Mouse (Mus musculus) kidney, adult 18-20 months (tissue): ENCODE measurements at regions not wholly inside any gene's neighbourhood (a gene's known extent, or its start where the extent isn't known, plus 50 kb on each side); places are given as distances from the start of the nearest gene placed in this dataset.
"Not testable (repeated sequence)": the region's sequence is repeated elsewhere in the genome, so short reads cannot be mapped to it uniquely, and the experiment has no call there.

Experiments used
- DNase-seq: peaks from one replicate; pipeline ENCODE4 v3.0.0; 2021

DNA sequence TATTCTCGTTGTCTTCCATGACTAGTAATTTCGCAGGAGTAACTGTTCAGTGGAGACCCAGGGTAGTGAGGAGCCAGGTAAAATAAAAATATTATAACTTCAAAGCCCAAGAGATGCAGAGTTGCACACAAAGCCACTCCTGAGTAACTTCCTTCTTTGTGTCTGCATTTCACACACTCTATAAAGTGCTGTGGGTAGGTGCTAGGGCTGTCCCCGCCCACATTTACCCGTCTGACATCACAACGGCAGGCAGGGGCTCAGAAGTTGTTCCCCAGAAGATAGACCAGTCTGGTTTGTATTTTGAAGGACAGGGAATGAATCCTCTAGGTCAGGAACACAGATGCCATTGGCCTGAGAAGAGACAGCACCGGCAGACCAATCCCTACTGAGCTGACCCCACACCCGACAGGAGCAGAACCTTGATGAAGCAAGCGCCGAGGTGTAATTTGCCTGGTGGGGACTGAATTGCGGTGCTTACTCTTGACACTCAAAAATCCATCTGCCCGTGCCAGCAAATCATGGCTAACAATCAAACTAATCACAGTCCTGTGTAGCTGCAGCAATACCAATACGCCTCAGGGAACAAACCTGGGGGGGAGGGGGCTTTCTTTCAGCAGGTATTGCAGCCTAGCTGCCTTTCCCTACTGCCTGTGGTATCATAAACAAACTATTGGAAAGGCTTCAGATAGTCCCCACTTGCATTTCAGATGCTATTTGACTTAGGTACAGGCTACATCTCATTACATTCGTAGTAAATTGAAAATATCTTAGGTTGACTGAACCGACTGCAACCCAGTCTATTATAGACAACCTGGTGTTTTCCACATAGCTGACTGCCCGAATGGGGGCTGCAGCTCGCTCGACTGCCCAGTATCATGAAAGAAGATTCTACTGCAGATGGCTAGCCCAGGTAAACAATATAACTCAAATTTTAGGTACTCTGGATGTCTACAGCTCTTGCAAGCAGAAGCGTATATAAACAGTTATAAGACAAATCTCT, 175.6 kb downstream of the Basp1 start:
- no peak for DNase-seq

DNA sequence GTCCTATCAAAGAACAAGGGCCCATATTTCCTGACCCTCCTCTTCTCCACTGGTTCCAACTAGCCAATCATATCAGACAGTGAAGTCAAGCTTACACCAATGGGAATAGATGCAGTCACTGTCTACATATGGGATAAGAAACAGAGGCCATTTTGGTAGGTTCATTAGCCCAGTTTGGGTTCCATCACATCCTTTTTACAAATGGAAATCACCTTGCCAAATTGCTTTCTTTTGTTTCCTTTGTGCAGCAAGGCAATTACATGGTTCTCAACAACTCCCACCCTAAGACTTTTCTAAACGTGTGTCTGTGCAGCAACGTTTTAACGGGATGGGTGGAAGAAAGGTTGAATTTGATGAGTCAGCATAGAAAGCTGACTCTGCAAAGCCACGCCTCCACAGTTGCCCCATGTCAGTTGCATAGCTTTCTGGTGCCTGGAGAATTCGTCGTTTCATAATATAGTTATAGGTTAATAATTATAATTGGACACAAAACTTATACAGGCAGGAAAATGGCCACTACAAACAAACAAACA, 177.3 kb downstream of the Basp1 start:
- DNase-seq: no peak

DNA sequence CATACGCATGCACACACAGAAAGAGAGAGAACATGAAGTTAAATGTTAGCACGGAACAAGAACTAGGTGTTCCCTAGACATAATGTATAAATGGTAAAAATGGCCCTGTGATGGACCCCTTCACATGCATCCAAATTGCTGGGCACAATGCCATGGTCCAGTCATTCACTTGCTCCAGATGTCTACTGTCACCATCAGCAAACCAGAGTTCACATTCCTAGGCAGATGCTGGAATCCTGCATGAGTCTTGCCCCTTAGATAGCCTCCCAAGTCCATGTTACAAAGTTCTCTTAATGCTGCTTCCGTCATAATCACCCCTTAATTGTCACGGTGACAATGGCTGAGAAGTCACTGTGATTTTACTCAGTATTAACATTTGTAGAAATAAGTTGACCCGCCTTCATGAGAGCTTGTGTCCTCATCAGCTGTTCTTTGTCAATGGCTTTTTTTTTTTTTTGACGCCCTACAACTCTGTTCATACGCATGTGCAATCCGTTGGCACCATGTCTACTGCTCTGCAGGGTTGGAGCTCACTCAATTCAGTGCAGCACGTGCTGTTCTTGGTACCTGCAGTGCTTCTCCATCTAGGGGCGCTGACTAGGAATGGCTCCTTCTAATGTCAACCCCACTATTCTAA, 179.4 kb downstream of the Basp1 start:
- DNase-seq: no peak

DNA sequence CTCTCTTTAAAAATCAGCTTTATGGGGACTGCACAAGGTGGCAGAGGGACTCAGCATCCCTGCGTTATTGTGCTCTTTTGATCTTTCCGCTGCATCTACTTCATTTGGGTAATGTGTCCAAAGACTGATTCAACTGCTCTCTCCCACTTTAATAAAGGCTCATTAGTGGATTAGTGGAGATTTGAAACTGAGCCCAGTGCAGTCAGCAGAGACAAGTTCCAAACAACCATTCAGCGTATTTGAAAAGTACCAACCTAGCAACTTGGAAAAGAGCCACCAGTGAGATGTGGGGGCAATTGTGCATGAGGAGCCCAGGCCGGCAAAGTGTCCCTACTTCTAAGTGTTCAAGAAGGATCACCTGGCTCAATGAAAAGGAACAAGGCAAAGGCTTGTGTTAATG, 183.4 kb downstream of the Basp1 start:
- no peak for DNase-seq

DNA sequence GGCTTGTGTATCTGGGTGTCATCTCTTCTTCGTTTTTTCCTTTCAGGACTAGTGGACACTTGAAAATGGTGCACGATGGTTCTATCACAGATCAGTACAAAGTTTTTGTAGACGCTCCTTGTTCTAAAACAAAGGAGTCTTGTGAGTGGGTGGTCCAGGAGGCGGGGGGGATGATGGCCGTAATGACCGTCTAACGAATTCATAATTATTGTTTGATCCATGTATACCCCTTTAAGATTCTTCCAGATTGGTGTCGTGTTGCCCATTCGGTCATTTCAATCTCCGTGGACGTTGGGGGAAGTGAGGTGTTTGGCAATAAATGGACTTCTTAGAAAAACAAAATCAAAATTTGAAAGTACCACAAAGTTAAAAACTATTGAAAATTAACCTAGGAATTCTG, 183.8 kb downstream of the Basp1 start:
- DNase-seq: no peak

DNA sequence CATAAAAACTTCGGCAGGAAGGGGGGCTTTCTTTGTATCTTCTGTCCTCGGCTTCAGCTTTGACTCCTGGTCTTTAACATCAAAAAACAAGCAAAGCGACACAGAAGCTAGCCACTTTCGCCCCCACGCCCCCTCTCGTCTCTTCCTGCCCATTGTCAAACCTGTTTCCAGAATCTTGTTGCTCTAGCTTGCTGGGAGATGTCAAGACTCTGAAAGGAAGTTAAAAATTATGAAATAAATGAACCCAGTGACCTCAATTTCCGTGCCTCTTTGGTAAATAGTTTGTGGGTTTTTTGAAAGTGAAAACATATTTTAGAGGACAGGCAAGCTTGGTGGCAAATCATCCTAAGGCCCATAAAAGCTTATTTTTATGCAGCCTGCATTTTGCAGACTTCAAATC, 186.1 kb downstream of the Basp1 start:
- DNase-seq: no peak

DNA sequence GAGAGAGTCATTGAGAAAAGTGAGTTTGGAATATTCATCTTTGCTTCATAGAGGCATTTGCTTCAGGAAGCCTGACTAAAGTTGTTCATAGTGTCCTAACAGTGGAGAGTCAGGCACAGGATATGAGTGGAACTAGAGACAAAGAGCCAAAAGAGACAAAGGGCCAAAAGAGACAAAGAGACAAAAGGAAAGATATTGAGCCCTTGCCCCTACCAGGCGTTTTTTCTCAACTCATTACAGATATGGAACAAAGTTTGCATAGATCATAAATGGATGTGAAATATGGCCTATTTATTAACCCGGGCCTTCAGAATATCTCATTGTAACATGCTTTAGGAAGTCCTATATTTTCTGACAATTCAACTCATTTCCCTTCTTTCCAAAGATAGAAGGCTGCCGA, 187.6 kb downstream of the Basp1 start:
- DNase-seq: no peak

DNA sequence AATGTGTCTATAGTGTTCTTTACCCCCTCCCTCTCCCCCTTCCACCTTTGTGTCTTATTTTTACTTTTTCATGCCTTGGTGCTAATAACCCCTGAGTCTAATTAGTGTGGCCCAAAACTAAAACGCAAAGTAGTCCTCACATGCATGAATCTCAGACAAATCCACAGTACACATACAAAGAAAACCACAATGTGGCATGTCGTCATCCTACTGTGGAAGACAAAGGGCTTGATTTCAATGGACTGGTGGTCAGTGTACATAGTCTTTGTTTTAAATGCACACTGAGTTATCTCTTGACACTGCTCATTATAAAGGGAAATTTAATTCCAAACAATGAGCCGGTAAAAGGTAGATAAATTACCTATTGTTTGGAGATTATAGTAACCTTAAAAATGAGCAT, 188.1 kb downstream of the Basp1 start:
- DNase-seq: no peak

DNA sequence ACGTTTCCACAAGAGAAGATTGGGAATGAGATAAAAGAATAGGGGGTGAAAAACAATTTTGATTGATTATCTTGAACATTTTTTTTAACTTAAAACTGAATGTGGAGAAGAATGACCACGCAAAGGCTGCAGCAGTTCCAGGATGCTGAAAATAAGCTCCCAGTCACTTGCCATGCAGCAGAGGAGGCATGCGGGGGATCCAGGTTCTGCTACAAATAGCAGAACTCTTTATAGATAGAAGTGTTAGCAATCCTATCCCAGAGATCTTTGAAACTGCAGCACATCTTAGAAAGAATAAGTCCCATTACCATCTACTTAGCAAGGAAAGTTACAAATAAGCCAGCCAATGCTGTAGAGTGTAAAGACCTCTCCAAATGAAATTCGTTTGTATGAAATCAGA, 191.8 kb downstream of the Basp1 start:
- no peak for DNase-seq

DNA sequence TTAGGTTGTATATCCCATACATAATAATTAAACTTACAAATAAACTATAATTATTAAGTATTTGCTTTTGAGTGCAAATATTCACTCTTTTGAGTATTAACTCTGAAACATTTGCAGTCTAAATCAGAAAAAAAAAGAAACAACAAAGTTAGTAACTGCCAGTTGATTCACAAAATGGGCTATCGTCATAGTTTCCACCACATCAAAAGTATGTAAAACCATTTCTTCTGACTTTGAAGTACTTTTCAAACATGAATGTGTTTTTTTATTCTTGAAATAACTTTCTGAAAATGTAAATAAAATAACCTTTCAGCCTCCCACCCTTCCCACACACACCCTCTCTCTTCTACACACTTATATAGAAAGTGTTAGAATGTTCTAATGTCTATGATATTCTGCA, 197.2 kb downstream of the Basp1 start:
- DNase-seq: no peak

DNA sequence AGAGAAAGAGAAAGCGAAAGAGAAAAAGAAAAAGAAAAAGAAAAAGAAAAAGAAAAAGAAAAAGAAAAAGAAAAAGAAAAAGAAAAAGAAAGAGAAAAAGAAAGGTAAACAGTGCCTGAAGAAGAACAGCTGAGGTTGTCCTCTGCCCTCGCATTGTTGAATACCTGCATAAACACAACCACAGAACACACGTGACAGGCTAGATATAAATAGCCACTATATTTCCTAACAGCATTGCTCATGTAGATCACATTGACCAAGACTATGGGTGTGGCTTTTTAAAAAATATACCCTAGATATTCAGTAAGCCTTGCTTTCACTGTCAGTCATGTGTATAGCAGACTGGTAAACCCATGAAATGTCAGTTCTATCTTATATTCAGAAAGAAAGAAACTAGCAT, 211.5 kb downstream of the Basp1 start:
- no peak for DNase-seq

DNA sequence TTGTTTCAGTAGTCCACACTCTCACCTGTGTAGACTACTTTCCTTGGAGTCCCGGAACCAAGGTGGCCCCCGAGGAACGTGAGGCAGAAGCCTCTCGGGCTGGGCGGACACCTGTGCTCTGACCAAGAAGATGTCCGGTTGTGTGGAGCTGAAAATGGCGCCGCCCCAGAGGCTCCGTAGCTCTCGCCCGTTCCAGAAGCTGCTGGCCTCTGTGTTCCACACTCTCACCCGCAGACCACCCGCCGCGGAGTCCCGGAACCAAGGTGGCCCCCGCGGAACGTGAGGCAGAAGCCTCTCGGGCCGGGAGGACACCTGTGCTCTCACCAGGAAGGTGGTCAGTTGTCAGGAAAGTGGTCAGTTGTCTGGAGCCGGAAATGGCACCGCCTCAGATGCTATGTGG, 213.3 kb downstream of the Basp1 start:
- DNase-seq: not testable (repeated sequence)

DNA sequence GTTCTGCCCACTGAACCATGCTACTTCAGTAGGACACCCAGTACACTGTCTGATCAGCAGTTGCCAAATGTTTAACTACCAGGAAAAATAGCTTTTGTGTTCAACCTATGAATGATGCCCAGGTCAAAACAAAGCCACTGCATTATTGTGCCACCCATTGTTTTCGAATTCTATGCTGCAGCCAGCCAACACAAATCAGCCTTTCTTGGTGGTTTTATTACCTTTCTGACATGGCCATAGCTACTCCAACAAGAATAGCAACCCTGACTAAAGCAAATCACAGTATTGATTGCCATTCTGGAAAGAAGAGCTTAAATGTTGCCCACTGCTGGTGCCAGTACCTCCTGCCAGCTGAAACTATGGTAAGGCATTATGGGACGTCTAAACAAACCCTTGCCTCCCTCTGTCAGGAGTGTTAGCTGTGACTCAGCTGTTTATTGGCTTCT, 225.7 kb downstream of the Basp1 start:
- DNase-seq: no peak

DNA sequence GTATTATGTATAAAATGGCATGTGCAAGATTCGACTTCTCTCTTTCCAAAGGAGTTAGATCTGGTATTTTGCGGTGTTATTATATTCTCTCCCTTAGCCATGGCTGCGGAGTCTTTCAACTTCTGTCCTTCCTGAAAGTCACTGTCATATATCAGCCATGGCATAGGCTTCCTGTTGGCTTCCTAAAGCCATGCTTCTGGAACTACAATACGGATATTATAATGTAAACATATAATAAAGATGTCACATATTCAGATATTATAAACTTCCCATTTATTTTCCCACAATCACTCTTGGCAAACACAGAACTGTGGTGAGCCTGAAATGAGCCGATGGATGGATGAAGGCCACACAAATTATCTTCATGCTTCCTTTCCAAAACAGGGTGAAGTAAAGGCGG, 240.8 kb downstream of the Basp1 start:
- DNase-seq: no peak

DNA sequence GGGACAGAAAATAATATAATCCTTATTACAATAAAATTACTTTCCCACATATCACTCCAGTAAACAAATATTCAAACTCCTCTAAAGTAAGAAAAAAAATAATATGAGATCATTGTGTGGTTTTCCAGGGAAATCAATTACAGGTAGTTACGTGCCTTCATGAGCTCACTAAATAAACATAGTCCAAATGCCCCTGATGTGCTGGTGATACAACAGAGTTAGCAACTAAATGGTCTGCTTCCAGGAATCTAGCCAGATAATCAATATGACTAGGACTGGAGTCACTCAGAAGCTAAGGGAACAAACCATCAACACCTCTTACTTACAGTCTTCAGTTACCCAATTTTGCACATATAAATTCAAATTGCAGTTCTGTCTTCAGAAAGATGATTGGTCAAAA, 267.2 kb downstream of the Basp1 start:
- no peak for DNase-seq

DNA sequence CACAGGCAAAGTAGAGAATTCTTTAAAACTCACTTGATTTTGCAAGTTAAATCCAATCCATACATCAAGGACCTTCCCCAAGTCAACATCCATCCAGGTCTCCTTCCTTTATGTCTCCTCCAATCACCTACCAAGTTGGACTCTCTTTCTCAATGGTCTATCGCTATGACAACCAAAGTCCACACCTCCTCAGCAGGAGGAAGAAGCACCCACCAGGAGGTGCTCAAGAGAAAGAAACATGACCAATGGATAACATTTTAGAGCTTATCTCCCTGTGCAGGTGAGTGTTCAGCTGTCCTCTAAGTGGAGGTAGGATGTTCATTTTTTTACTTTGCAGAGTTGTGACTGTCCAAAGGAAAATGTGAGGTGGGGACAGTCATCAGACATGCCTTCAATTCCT, 269.3 kb downstream of the Basp1 start:
- DNase-seq: no peak

DNA sequence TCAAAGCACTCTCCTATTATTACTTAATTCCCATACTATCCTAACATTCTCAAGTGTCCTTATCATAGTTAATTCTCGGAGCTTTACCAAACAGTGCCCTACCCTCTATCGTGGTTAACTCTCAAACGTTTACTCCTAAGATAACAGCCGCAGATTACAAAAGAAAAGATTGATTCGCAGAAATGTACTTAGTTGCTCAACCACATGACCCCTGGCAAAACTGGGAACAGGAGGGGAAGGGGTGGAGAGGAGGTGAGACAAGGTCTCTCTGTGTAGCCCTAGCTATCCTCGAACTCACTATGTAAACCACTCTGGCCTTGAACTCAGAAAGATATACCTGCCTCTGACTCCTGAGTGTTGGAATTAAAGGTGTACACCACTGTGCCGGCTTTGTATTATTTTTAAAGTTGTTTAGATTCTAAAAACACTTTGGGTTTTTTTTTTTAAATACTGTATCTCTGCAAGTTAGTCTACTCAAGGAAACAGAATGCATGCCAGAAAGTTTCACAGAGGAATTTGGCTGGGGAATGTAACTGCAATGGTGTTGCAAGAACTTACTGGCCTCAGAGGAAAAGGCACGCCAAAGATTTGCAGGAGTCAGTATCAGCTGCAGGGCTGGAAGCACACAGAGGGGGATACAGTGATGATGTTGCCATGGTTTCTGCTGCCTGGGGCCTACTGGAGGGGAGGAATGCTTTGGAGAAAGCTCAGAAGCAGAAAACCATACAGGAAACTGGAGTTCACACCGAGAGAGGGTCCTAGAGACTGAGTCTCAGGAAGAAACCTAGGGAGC, 273.0 kb downstream of the Basp1 start:
- DNase-seq: no peak

DNA sequence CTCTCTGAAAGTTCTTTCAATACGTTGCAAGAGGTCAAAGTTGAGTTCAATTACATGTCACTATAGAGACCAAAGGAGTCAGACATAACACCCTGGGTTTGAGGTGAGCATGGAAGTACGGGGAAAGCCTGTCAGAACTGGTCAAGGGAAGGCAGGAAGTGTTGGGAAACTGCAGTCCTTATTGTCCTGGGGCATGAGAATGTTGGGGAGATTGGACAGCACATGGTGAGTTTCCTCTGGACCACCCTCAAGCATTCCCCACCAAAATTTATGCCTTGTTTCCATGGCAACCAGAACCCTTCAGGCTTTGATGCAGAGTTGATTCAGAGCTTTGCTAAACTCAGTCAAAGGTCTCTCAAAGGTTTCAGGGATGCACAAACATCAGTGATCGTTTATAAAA, 276.5 kb downstream of the Basp1 start:
- DNase-seq: no peak

DNA sequence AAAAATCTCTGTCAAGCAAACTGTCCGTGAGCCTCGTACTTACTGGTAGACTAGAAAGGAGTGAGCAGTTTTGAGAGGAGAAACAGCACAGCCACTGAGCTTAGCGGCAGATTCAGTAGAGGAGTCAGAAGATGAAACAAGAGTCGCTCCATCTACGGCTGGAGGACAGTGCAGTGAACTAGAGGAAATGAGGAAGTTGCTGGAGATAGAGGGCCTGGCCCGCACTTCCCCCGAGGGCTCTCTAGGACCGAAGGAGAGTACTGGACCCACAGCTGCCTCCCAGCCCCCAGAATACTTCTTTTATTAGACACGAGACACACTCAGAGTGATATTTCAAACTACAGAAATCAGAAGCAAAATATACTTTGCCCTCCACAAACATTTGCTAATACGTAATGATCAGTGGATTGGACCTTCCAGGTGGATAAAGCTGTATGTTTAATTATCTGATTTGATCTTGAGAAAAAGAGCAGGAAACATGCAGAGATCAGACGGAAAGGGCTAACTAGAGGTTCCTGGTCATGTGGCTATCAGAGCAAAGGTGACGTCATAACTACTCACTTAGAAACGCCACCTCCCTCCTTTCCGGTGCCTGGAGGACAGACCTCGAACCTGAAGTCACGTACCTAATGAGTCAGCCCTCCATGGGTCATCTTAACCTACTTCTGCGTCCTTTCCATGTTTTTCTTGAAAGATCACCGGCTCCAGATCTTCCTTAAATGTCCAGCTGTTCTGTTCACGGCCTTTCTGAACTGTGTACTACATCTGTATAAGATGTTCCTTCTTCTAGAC, 277.9 kb downstream of the Basp1 start:
- no peak for DNase-seq

DNA sequence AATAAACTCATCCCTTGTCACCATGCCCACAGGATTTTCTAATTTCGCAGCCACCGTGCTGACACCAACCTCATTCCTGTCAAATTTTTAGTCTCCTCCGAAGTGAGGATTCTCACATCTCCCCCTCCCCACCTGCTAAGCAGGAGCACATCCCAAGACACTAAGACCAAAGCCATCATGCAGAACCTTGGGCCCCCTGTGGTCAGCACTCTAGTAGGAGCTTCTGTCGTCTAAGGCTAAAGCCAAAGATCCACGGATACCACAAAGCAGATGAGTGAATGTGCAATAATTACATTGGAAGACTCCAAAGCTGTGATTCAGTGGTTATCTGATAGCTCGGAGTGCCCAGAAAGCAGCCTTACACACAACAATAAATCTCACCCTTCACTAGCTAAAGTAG, 283.5 kb downstream of the Basp1 start:
- DNase-seq: no peak

DNA sequence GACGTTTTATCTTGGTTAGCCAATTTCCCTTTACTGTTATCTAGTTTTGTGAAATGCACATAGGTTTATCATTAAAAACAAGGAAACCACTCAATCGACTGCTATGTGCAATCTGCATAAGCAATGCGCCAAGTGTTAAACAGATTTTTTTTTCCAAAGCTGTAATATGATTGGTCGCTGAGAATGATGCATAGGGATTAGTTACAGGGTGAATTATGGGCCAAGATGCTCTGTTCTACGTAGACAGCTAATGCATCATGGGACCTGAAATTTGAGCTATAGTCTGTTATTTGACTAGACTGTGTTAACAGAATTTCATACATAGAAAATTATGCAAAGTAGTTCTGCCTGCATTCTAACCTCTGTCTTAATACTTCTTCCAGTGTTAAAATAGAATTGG, 284.0 kb downstream of the Basp1 start:
- no peak for DNase-seq

DNA sequence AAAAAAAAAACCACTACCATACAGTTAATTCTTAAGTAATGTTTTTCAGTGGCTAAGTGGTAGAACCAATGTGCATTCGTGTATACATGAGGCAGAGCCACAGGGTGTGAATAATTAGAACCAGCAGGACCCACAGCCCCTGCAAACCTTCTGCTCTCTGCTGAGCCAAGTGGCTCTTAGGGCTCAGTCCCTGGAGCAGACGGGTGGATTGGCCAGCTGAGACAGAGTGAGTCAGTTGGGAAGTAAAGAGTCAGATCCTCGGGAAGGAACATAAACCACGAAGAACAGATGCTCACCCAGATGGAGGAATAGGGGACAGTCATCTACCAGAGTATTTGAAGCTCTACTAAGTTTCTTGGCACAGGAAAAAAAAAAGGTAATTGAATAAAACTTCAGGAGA, 293.1 kb downstream of the Basp1 start:
- DNase-seq: no peak
